Mouse (Mus musculus) left cerebral cortex, postnatal 14 days (tissue): Measurements from ENCODE around the gene Zik1. TPM values are rescaled to one million over a fixed set of nuclear protein-coding genes. Genes with fewer than 3 reads are reported as not detected.
A peak's percentile ranks its signal among the peaks of the same experiment; 100 is the strongest.

Experiments used
- DNase-seq, 2 experiments: peaks; one replicate each; pipeline ENCODE4 v3.0.0; 2021 to 2022; ENCODE audit warnings: low spot score in 2 of 2, mixed read lengths in 1 of 2
- intact Hi-C: fragments of 180-260 bp; cut with DNase I; formaldehyde crosslinking; loops from one replicate; pipeline ENCODE4 v1.15.1; 2025
- long read RNA-seq, 2 experiments: library from polyadenylated mRNA; stranded (forward); transcript quantifications; one replicate each; pipeline ENCODE4 v2.0.0; 2021
- total RNA-seq, 2 experiments: library from RNA; stranded (reverse); gene quantifications; 2 replicates each; pipeline ENCODE4 v1.2.3; 2021

Gene Zik1
- 10 to 100 TPM; 16.7 to 17.1 TPM for total RNA-seq
- long read RNA-seq, experiment 1, full-length matches to known transcripts: 8 of 11 reads
- long read RNA-seq, experiment 1, partial matches to known transcripts: 0 of 11 reads
- long read RNA-seq, experiment 1, other reads (novel, unspliced or antisense): 3 of 11 reads
- long read RNA-seq, experiment 2, full-length matches to known transcripts: 7 of 8 reads
- long read RNA-seq, experiment 2, partial matches to known transcripts: 0 of 8 reads
- long read RNA-seq, experiment 2, other reads (novel, unspliced or antisense): 1 of 8 reads

GRCm38 (mm10) chr7:10494786-10495521 is at the start of gene Zik1:
TSS of gene Zik1 (minus strand) at chr7:10495394.
- DNase-seq: peak; percentile 81 to 90
- intact Hi-C loops: no loop called here

DNA sequence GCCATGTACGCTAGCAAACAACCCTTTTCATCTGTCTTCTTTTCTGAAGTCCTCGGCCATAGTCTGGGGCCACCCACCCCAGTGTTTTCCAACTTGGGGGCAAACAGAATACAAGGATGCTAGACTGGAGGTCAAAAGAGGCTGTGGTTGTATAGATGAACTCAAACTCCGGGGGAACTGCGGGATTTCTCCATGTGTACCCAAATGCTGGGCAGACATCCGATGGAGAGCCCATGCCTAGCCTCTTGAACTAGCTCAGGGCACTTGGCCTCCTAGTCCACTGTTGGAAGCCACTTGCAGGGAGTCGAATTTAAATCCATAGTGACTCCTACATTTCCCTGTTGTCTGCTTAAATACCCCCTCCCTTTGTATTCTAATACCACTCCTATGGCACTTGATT is 384 bp upstream of the Zik1 start:
- no peak for DNase-seq
- intact Hi-C loops: no loop called here

GRCm38 (mm10) chr7:10480588-10481233 is 14.5 kb downstream of the Zik1 start:
- peak; percentile 18 to 69 for DNase-seq
- intact Hi-C loops: no loop called here

- intact Hi-C loops: no loop called here
- DNase-seq: no peak
Observed at GRCm38 (mm10) chr7:10479813-10480212, 15.4 kb downstream of the Zik1 start.

DNA sequence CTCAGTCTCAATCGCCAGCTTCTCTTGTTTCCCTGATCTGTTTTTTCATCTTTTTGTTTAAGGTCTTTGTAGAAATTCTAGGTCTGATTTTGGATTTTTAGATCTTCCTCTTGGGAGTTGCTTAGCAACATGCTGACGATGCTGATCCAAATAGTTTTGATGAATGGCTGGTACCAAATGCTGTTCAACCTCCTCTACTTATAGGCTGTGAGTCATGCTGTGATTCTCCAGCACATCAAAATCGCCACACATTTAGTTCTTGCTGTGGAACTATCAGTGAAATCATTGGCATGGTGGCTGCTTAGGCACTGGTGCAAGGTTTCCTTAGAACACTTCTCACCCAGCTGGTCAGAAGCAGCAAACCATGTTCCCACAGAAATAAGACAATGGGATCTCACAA is 37.0 kb downstream of the Zik1 start:
- peak; percentile 11 to 18 for DNase-seq
- intact Hi-C loops: no loop called here

- intact Hi-C loops: no loop called here
- DNase-seq: no peak
Observed at GRCm38 (mm10) chr7:10443031-10443430, 52.2 kb downstream of the Zik1 start, which contains the start of gene Vmn1r67. TSS of gene Vmn1r67 (plus strand) at chr7:10443331.

Other genes with a start within 250 kb of the Zik1 start
- gene Vmn1r66, start 217.4 kb downstream of the Zik1 start, total RNA-seq: not detected
- not detected for gene Vmn1r67, start 52.1 kb downstream of the Zik1 start, total RNA-seq
- not detected for gene Vmn1r68, start 63.1 kb upstream of the Zik1 start, total RNA-seq
- gene Vmn1r69, start 118.3 kb upstream of the Zik1 start, total RNA-seq: not detected
- gene Vmn1r70, start 136.1 kb upstream of the Zik1 start, total RNA-seq: not detected
- gene Nlrp4b, start 192.4 kb upstream of the Zik1 start, total RNA-seq: not detected